Mouse (Mus musculus): ENCODE results near the gene Ces2f. TPM values are rescaled to one million over a fixed set of nuclear protein-coding genes. Genes with fewer than 3 reads are reported as not detected.

The Ces2f gene
- total RNA-seq (2023): not detected in 4 replicates

GRCm38 (mm10) chr8:104947056-104947455, at the start of gene Ces2f:
Ces2f (plus strand) TSS chr8:104947356.

GRCm38 (mm10) chr8:104925972-104926596, 21.1 kb upstream of the Ces2f start, which contains the start of gene Ces2e:
Ces2e (plus strand) TSS chr8:104926260.

GRCm38 (mm10) chr8:104961537-104961961, 14.4 kb downstream of the Ces2f start, which contains the start of gene Ces2g:
Ces2g (plus strand) TSS chr8:104961718.

GRCm38 (mm10) chr8:105000586-105000985, 53.4 kb downstream of the Ces2f start, which contains the start of gene Ces2h:
Ces2h (plus strand) TSS chr8:105000853.

Other genes with a start within 250 kb of the Ces2f start
- not detected in 4 replicates for gene Ces2a, start 213.4 kb upstream of the Ces2f start, total RNA-seq (2023)
- gene Ces2b, start 115.8 kb upstream of the Ces2f start, total RNA-seq (2023): not detected in 4 replicates
- 0.30 TPM in 1 of 4 replicates, not detected in the others for gene Ces2c, start 100.3 kb upstream of the Ces2f start, total RNA-seq (2023)
- not detected in 4 replicates for gene Ces2e, start 21.1 kb upstream of the Ces2f start, total RNA-seq (2023)
- gene Ces2g, start 14.4 kb downstream of the Ces2f start, total RNA-seq (2023): 0.19 TPM in 1 of 4 replicates, not detected in the others
- gene Ces2h, start 53.5 kb downstream of the Ces2f start, total RNA-seq (2023): not detected in 4 replicates
- gene Ces3a, start 101.2 kb downstream of the Ces2f start, total RNA-seq (2023): not detected in 4 replicates
- gene Ces3b, start 136.4 kb downstream of the Ces2f start, total RNA-seq (2023): not detected in 4 replicates
- not detected in 4 replicates for gene Ces4a, start 184.4 kb downstream of the Ces2f start, total RNA-seq (2023)
- 87.1 to 101 TPM (median 95.3 TPM) in 4 replicates for gene Cbfb, start 223.3 kb downstream of the Ces2f start, total RNA-seq (2023)

All from B cell, adult 62 days (primary cell).